Mouse (Mus musculus): ENCODE measurements around the gene Pard3b.

DNA sequence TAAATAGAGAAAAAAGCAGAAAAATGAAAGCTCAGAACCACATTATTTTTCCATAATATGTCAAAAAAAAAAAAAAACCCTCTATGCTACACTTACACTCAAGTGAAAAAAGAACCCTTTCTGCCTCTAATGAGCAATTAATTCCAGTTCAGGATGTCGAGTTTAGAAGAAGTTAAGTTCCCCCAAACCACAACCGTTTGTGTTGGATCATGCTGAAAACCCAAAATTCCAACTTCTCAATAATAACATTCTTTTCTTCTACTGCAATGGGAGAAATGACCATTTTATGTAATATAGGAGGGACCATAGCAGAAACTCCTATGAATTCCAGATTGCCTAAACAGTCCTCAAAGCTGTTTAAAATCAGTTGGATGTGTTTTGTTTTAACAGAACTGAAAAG, 911.9 kb downstream of the Pard3b start:
- no peak for TF ChIP-seq POLR2A (IDR thresholded peaks at IDR 0.05; ENCODE audit: control insufficient read depth, extremely low read depth, insufficient read depth, low read length, poor library complexity)
- TF ChIP-seq CTCF (IDR thresholded peaks at IDR 0.05; ENCODE audit: borderline replicate concordance, control insufficient read depth, extremely low read depth, insufficient read depth, low read length, poor library complexity), result no peak

Data from thymus, adult 2 months (tissue).